Mouse (Mus musculus): ENCODE data around the gene Prr12.

Prr12 gene

DNA sequence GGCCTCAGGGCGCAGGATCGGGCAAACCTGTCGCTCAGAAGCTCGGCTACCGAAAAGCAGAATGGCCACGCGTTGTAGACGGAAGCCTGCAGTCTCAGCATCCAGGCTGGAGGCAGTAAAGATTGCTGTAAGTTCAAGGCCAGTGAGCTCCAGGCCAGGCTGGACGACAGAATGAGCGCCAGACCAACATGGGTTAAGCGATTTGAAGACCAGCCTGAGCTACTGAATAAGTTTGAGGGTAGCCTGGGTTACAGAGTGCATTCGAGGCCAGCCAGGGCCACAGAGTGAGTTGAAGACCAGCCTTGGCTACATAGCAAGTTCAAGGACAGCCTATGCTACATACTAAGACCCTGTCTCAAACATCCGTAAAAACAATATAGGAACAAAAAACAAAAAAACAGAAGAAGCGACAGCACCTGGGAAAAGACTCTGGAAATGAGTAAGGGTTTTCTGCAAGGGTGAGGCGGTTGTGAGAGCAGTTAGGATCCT lies 54.7 kb downstream of the Prr12 start:
- DNase-seq (ENCODE audit: low spot score) = no peak

DNA sequence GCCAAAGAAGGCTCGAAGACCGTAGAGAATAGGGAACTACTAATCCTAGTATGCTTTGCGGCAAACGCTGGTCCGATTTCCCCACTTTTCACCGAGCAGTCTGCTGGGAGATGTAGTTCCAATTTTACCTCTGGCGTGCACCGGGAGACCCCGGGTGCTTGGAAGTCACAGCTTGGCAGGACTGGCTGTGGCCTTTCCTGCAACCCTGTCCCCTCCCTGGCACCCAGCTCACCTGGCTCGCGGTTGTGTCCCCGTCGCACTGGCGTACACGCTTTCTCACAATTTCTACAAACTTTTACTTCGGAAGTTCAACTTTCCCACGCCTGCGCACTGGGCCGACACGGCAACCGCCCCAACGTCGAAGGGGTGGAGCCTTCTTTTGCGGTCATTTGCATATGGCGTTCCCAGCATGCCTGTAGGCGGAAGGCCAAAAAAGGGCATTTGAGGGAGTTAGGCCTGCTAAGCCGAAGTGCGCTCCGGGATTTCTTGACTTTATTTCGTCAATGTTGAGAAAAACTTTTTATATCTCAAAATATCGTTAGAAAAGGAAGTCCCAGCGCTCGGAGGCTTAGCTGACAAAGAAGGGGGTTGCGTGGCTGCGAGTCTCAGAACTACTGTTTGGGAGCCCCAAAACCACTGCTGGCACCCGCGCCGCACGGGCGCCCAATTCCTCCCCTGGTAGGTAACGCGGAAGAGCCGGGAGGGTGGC lies 55.3 kb downstream of the Prr12 start, which contains the start of gene Irf3:
Gene Irf3, plus strand, starts transcription at position 418 of the 709 bp plus-strand sequence.
- DNase-seq (ENCODE audit: low spot score) = peak; percentile 94

DNA sequence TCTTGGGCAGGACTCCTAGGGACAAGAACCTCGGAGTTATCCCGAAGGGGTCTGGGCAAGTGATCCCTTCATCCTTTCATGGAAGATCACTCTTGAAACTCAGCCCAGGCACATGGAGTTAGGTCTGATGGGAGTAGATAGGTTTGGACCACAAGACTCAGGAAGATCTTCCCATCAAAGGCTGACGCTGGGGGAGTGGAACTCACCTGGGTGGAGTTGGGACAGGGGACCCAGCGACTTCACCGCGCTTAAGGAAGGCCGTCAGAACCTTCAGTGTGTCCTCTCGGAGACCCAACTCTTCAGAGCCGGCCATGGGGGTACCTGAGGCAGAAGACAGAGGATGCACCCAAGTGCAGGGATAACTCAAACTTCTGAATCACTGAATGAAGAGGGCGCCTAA lies 56.0 kb downstream of the Prr12 start:
- DNase-seq (ENCODE audit: low spot score) = no peak

DNA sequence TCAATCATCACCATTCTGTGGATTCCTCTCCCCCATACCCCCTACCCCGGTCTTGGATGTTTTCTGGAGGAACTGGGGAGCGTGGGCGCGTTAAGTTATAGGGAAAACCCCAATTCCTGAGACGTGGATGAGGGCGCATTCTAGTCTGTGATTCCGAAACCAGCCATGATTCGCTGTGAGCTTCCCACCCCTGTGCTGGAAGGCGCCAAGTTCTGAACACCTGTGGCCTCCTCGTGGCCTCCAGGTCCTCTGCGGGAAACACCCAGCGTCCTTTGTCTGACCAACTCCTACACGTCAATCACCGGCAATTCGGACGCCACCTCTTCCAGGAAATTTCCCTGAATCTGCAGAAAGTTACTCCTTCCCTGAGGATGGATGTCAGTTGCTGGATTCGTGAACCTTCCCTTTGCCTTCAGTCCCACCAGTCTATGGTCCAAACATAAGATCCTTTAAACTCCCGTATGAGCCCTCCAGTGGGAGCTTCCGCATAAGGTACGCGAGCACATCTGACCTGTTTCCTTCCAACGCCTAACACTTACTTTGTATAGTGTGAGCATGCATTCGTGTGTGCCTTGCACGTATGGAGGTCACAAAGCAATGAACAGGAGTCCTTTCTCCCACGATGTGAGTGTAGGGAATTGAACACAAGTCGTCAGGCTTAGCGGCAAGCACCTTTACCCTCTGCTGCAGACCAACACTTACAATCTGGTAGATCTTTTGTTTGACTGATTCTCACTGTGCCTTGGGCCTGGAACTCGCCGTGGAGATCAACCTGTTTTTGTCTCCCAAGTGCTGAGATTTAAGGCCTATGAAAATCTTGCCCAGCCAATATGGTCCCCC lies 65.6 kb downstream of the Prr12 start:
- no peak for DNase-seq (ENCODE audit: low spot score)

DNA sequence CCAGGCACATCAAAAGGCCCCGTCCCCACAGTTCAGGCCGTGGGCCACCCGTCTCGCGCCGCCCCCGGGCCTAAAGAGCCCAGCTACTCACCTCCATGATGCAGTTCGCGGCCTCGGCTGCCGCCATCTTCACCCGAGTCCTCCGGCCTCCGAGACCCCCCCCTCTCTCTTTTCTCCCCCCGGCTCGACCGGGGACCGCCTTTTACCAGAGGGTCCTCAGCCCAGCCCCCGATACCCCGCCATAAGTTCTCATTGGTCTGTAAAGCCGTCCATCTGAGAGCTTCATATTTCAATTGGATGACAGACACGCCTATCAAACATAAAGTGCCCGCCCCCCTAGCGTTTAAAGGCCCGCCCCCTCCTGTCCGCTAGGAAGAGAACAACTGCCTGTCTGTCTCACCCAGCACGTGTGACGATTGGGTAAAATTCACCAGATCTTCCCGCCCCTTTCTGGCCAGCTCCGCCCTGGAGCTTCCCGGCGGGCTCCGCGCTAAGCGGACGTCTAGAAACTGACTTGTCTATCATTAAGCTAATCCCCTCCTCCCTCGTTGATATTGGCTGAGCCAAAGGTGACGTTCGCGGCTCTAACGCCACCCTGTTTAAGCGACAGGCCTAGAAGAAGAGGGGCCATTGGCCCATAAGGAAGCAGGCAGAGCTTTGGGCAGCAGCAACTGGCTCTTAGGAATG lies 66.3 kb downstream of the Prr12 start, which contains the start of gene Prmt1:
Gene Prmt1, minus strand, starts transcription at position 377 of the 687 bp plus-strand sequence.
- peak; percentile 97 for DNase-seq (ENCODE audit: low spot score)

DNA sequence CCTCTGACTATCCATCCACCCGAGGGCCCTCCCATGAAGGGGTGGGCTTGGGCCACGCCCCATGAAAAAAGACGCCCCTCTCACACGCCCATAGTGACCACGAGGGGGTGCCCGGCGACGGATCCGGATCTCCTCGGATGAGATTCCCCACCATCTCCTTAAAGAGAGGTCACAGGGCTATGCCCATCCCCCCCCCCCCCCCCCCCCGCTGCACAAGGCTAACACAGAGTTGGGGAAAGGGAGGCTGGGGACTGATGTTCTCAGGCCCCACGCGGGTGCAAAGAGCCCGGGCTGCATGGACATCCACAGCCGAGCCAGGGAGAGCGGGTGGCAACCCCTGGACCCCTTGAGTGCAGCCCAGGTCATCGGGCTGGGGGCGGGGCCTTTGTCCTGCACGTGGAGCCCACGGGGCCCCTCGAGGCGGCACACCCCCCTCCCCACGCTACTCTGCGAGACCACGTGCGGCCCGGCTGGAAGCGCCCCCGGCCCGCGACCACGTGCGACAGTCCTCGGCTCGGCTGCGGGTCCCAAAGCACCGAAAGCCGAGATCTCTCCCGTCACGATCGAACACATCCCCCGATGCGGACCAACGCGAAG lies 67.0 kb downstream of the Prr12 start:
- DNase-seq (ENCODE audit: low spot score) = peak; percentile 69

DNA sequence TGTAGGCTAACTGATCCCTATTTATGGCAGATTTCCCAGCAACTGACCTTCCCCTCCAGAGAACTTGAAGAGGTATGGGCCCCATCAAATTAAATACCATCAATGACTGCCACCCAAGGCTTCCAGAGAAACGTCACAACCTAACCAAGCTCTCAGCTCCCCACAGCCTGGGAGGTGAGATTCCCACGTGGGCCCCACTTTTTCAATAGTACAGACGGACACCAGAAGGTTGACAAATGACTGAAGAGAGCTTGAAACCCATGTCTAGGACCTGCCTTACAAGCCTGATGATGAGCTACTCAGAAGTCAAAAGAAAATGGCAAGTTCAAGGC lies 67.9 kb downstream of the Prr12 start:
- no peak for DNase-seq (ENCODE audit: low spot score)

DNA sequence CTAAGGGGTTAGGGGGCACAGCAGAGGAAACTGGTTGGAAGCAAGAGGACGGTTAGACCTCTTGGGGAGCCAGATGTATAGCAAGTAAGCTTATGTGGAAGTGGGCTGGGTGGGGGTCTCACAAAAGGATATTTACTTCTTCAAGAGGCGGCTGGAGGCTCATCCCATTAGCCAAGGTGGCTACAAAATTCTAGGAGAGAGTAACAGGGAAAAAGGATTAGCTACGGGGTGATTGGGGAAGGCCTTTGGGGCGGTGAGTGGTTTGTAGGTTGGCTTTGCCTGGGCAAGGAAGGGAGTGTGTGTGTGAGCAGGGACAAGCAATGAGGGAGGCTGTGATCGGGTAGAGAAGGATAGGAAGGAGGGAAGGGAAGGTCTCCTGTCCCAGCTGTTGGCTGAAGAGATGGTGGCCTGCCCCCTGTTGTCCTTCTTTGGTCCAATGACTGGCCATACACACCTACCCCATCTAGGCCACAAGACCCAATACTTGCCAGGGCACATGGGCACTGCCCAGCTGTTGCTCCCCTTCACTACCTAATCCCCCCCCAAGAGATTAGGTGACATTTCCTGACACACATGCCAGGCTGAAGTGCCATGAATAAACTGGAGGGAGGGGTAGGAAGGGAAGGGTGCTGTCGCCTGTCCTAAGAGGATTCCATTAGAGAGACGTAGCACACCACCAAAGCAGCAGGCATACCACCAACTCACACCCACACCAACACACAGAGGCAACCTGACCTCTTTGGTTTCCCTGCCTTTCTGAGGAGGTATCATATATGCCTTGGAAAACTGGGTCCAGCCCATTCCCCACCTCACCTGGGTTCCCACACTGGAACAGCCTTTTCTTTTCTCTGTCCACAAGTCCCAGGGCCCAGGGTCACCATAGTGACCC lies 68.5 kb downstream of the Prr12 start:
- no peak for DNase-seq (ENCODE audit: low spot score)

DNA sequence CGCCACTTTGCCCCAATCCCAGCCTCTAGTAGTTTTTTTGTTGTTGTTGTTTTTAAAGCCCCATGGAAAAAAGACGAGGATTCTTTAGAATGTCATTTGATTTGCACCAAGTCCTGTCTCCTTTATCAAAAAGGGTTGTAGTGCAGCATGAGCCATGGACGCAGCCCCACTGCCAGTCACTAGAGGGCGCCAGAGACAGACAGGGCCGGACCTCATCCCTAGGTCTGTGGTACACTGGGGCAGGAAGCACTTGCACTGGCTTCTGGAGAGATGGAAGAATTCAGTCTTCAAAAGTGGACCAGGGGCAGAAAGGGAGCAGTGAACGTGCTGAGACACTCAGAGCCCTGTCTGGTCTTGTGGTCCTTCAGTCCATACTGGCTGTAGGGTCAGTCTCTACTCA lies 69.6 kb downstream of the Prr12 start:
- peak; percentile 88 for DNase-seq (ENCODE audit: low spot score)

DNA sequence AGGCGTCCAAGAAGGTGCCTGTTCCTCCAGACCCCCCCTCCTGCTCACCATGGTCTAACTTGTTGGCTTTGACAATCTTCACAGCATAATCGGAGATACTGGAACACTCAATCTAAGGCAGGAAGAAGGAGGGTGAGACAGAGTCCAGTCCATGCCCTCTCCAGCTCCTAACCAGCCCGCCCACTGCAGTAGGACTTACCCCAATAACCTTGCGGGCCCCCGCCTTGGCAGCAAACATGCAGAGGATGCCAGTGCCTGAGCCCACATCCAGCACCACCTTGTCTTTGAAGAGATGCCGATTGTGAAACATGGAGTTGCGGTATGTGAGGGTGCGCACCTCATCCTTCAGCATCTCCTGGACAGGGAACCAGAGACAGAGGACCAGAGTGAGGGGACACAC lies 71.1 kb downstream of the Prr12 start:
- DNase-seq (ENCODE audit: low spot score) = no peak

DNA sequence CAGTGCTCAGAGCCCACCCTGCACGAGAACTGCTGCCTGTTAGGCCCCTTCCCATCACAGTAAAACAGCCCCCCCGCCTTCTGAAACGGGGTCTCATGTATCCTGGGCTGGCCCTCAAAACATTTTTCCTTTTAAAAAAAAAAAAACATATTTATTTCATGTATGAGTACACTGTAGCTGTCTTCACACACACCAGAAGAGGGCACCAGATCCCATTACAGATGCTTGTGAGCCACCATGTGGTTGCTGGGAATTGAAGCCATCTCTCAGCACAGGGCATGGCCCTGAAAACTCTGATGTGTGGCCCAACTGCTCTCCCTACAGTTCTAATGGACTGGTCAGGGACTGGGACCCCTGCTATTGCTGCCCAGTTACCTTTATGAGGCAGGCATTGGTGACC lies 74.4 kb downstream of the Prr12 start:
- DNase-seq (ENCODE audit: low spot score) = no peak

All from ovary, postnatal 14 days (tissue).